Mouse (Mus musculus) yolk sac, embryonic 10.5 days (tissue): ENCODE measurements around the gene Myt1l.
A peak's percentile ranks its signal among the peaks of the same experiment; 100 is the strongest.

Experiments
- DNase-seq: peaks from one replicate; pipeline ENCODE4 v3.0.0-alpha.2; 2017; ENCODE audit warnings: low spot score

Myt1l gene

GRCm38 (mm10) chr12:29956969-29957368 is 428.8 kb downstream of the Myt1l start:
- no peak for DNase-seq

- DNase-seq, result peak; percentile 68
Measured at GRCm38 (mm10) chr12:29958637-29959036, 430.5 kb downstream of the Myt1l start.

- DNase-seq, result peak; percentile 70
Measured at GRCm38 (mm10) chr12:29961041-29961440, 432.9 kb downstream of the Myt1l start.

- no peak for DNase-seq
Measured at GRCm38 (mm10) chr12:29965016-29965415, 436.8 kb downstream of the Myt1l start.

GRCm38 (mm10) chr12:29971795-29972464 is 443.7 kb downstream of the Myt1l start:
- no peak for DNase-seq

- no peak for DNase-seq
Measured at GRCm38 (mm10) chr12:29972533-29972932, 444.3 kb downstream of the Myt1l start.
